Mouse (Mus musculus): ENCODE measurements around the gene Tmprss11d. TPM values are rescaled to one million over a fixed set of nuclear protein-coding genes. Genes with fewer than 3 reads are reported as not detected.

Tmprss11d gene
- total RNA-seq, 1 experiment: 2.1 TPM

GRCm38 (mm10) chr5:86410815-86411214 is 37.6 kb upstream of the Tmprss11d start:
- H3K36me3 ChIP-seq (ENCODE audit: control insufficient read depth, insufficient read depth, low read length, poor library complexity, severe bottlenecking): no peaks in the 10 kb centered on the region
- H3K4me1 ChIP-seq (ENCODE audit: control insufficient read depth in 2 of 2, insufficient read depth in 2 of 2, low read length in 2 of 2, poor library complexity in 1 of 2): peaks cover 7 to 11% of the 10 kb centered on the region in 2 experiments; a peak in 3 of 4 replicates
- no peak overlapping the region for H3K4me3 ChIP-seq (ENCODE audit: insufficient read depth in 1 of 2, low read depth in 1 of 2, low read length in 2 of 2, poor library complexity in 1 of 2, severe bottlenecking in 1 of 2)
- peak; percentile 22 for DNase-seq (ENCODE audit: low read depth, low spot score)
- TF ChIP-seq ZNF384 (IDR thresholded peaks at IDR 0.05; ENCODE audit: low read depth, low read length): no peak
- no peak for TF ChIP-seq CHD2 (IDR thresholded peaks at IDR 0.05; ENCODE audit: low read depth, low read length)
- TF ChIP-seq MAFK (IDR thresholded peaks at IDR 0.05; ENCODE audit: insufficient read depth, low read depth, low read length): no peak
- no peak for TF ChIP-seq HCFC1 (IDR thresholded peaks at IDR 0.05; ENCODE audit: borderline replicate concordance, insufficient read depth, low read length)
- TF ChIP-seq ZC3H11A (IDR thresholded peaks at IDR 0.05; ENCODE audit: borderline replicate concordance, low read depth, low read length): no peak
- no peaks in the 10 kb centered on the region for H3K9me3 ChIP-seq (ENCODE audit: control insufficient read depth, insufficient read depth, low read depth, low read length)
- H3K9ac ChIP-seq (ENCODE audit: insufficient read depth, low read depth, low read length, poor library complexity, severe bottlenecking): no peak overlapping the region
- no peak overlapping the region for H3K27ac ChIP-seq (ENCODE audit: insufficient read depth, low read depth, low read length, poor library complexity, severe bottlenecking)
- in situ Hi-C loops (cut with MboI; ENCODE audit: low sequenced_read_pairs in 2 of 2, unreplicated experiment in 2 of 2): loop anchor here in 1 of 2 experiments (10.0 kb wide), 2 partner anchors 56 to 216 kb away; partner anchors contain the start of gene Gnrhr

DNA sequence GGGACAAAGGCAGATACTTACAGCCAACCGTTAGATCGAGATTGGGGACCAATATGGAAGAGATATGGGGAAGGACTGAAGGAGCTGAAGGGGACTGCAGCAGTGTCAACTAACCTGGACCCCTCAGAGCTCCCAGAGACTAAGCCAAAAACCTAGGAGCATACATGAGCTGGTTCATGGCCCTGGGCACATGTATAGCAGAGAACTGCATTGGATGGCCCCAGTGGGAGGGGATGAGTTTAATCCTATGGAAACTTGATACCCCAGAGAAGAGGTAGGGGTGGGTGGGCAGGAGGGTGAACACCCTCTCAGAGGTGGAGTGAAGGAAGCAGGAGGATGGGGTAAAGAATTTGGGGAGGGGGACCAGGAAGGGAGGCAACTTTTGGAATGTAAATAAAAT is 34.7 kb upstream of the Tmprss11d start:
- TF ChIP-seq MAFK (IDR thresholded peaks at IDR 0.05; ENCODE audit: insufficient read depth, low read depth, low read length) (no peak), ZC3H11A (IDR thresholded peaks at IDR 0.05; ENCODE audit: borderline replicate concordance, low read depth, low read length) (no peak), CHD2 (IDR thresholded peaks at IDR 0.05; ENCODE audit: low read depth, low read length) (no peak), ZNF384 (IDR thresholded peaks at IDR 0.05; ENCODE audit: low read depth, low read length) (no peak), HCFC1 (IDR thresholded peaks at IDR 0.05; ENCODE audit: borderline replicate concordance, insufficient read depth, low read length) (no peak)
- DNase-seq (ENCODE audit: low read depth, low spot score): no peak
- H3K4me3 ChIP-seq (ENCODE audit: insufficient read depth in 1 of 2, low read depth in 1 of 2, low read length in 2 of 2, poor library complexity in 1 of 2, severe bottlenecking in 1 of 2): no peak overlapping the region
- peak overlapping the region; percentile 69; the same call in 1 of the 2 replicates for H3K27ac ChIP-seq (ENCODE audit: insufficient read depth, low read depth, low read length, poor library complexity, severe bottlenecking)
- in situ Hi-C loops (cut with MboI; ENCODE audit: low sequenced_read_pairs in 2 of 2, unreplicated experiment in 2 of 2): no loop called here
- H3K4me1 ChIP-seq (ENCODE audit: control insufficient read depth in 2 of 2, insufficient read depth in 2 of 2, low read length in 2 of 2, poor library complexity in 1 of 2): peaks cover 7 to 11% of the 10 kb centered on the region in 2 experiments; a peak in 3 of 4 replicates
- no peaks in the 10 kb centered on the region for H3K9me3 ChIP-seq (ENCODE audit: control insufficient read depth, insufficient read depth, low read depth, low read length)
- no peaks in the 10 kb centered on the region for H3K36me3 ChIP-seq (ENCODE audit: control insufficient read depth, insufficient read depth, low read length, poor library complexity, severe bottlenecking)
- H3K9ac ChIP-seq (ENCODE audit: insufficient read depth, low read depth, low read length, poor library complexity, severe bottlenecking): no peak overlapping the region

- Histone ChIP-seq H3K36me3 (ENCODE audit: control insufficient read depth, insufficient read depth, low read length, poor library complexity, severe bottlenecking) (no peaks in the 10 kb centered on the region), H3K4me1 (ENCODE audit: control insufficient read depth in 2 of 2, insufficient read depth in 2 of 2, low read length in 2 of 2, poor library complexity in 1 of 2) (peaks cover 7 to 11% of the 10 kb centered on the region in 2 experiments; a peak in 3 of 4 replicates), H3K4me3 (ENCODE audit: insufficient read depth in 1 of 2, low read depth in 1 of 2, low read length in 2 of 2, poor library complexity in 1 of 2, severe bottlenecking in 1 of 2) (no peak overlapping the region), H3K9me3 (ENCODE audit: control insufficient read depth, insufficient read depth, low read depth, low read length) (no peaks in the 10 kb centered on the region), H3K27ac (ENCODE audit: insufficient read depth, low read depth, low read length, poor library complexity, severe bottlenecking) (peak overlapping the region; percentile 90), H3K9ac (ENCODE audit: insufficient read depth, low read depth, low read length, poor library complexity, severe bottlenecking) (no peak overlapping the region)
- TF ChIP-seq MAFK (IDR thresholded peaks at IDR 0.05; ENCODE audit: insufficient read depth, low read depth, low read length) (no peak), HCFC1 (IDR thresholded peaks at IDR 0.05; ENCODE audit: borderline replicate concordance, insufficient read depth, low read length) (0 out of 2 replicates have a peak, but pooled peaks have one; percentile 25), CHD2 (IDR thresholded peaks at IDR 0.05; ENCODE audit: low read depth, low read length) (0 out of 2 replicates have a peak, but pooled peaks have one; percentile 54), ZNF384 (IDR thresholded peaks at IDR 0.05; ENCODE audit: low read depth, low read length) (no peak)
- DNase-seq (ENCODE audit: low read depth, low spot score): peak; percentile 74
- in situ Hi-C loops (cut with MboI; ENCODE audit: low sequenced_read_pairs in 2 of 2, unreplicated experiment in 2 of 2): no loop called here
Observed at GRCm38 (mm10) chr5:86407191-86407590, 34.0 kb upstream of the Tmprss11d start.

GRCm38 (mm10) chr5:86359412-86359985 is 13.7 kb downstream of the Tmprss11d start:
- no peak overlapping the region; the same call in 1 of the 2 replicates for H3K9ac ChIP-seq (ENCODE audit: insufficient read depth, low read depth, low read length, poor library complexity, severe bottlenecking)
- H3K36me3 ChIP-seq (ENCODE audit: control insufficient read depth, insufficient read depth, low read length, poor library complexity, severe bottlenecking): no peaks in the 10 kb centered on the region
- no peak overlapping the region for H3K4me3 ChIP-seq (ENCODE audit: insufficient read depth in 1 of 2, low read depth in 1 of 2, low read length in 2 of 2, poor library complexity in 1 of 2, severe bottlenecking in 1 of 2)
- no peak overlapping the region for H3K27ac ChIP-seq (ENCODE audit: insufficient read depth, low read depth, low read length, poor library complexity, severe bottlenecking)
- no peak for TF ChIP-seq HCFC1 (IDR thresholded peaks at IDR 0.05; ENCODE audit: borderline replicate concordance, insufficient read depth, low read length)
- no peak for TF ChIP-seq ZNF384 (IDR thresholded peaks at IDR 0.05; ENCODE audit: low read depth, low read length)
- TF ChIP-seq MAFK (IDR thresholded peaks at IDR 0.05; ENCODE audit: insufficient read depth, low read depth, low read length): no peak
- TF ChIP-seq ZC3H11A (IDR thresholded peaks at IDR 0.05; ENCODE audit: borderline replicate concordance, low read depth, low read length): no peak
- TF ChIP-seq CHD2 (IDR thresholded peaks at IDR 0.05; ENCODE audit: low read depth, low read length): no peak
- in situ Hi-C loops (cut with MboI; ENCODE audit: low sequenced_read_pairs in 2 of 2, unreplicated experiment in 2 of 2): loop anchor here in 1 of 2 experiments (10.0 kb wide), 1 partner anchor 55 kb away; no protein-coding TSS in a partner anchor
- DNase-seq (ENCODE audit: low read depth, low spot score): no peak
- H3K4me1 ChIP-seq (ENCODE audit: control insufficient read depth in 2 of 2, insufficient read depth in 2 of 2, low read length in 2 of 2, poor library complexity in 1 of 2): no peaks in the 10 kb centered on the region
- H3K9me3 ChIP-seq (ENCODE audit: control insufficient read depth, insufficient read depth, low read depth, low read length): no peaks in the 10 kb centered on the region
